Mouse (Mus musculus): ENCODE data around the gene Ppp2r5d. TPM values are rescaled to one million over a fixed set of nuclear protein-coding genes. Genes with fewer than 3 reads are reported as not detected.

Ppp2r5d gene
- total RNA-seq, 2 experiments from 2014 or later: 15.1 to 22.8 TPM

GRCm38 (mm10) chr17:46650232-46651031 lies 54.5 kb downstream of the Ppp2r5d start, which contains the start of gene Cul7:
Cul7 (plus strand) TSS chr17:46650337.
- peak; percentile 63 for ATAC-seq (replicated peaks; ENCODE audit: low FRiP score, poor library complexity, severe bottlenecking)

- no peak for ATAC-seq (replicated peaks; ENCODE audit: low FRiP score, poor library complexity, severe bottlenecking)
These were observed 55.1 kb downstream of the Ppp2r5d start for GRCm38 (mm10) chr17:46649811-46650210.

- no peak for ATAC-seq (replicated peaks; ENCODE audit: low FRiP score, poor library complexity, severe bottlenecking)
These were observed 56.5 kb downstream of the Ppp2r5d start for GRCm38 (mm10) chr17:46648436-46648835.

GRCm38 (mm10) chr17:46647279-46647678 lies 57.6 kb downstream of the Ppp2r5d start:
- no peak for ATAC-seq (replicated peaks; ENCODE audit: low FRiP score, poor library complexity, severe bottlenecking)

GRCm38 (mm10) chr17:46646322-46646662 lies 58.6 kb downstream of the Ppp2r5d start:
- ATAC-seq (replicated peaks; ENCODE audit: low FRiP score, poor library complexity, severe bottlenecking): peak; percentile 65

- peak; percentile 83 for ATAC-seq (replicated peaks; ENCODE audit: low FRiP score, poor library complexity, severe bottlenecking)
These were observed 59.2 kb downstream of the Ppp2r5d start, which contains the start of the genes Klc4 and Mrpl2 for GRCm38 (mm10) chr17:46645561-46646321. Klc4 (minus strand) TSS chr17:46646022. Mrpl2 (plus strand) TSS chr17:46646229.

GRCm38 (mm10) chr17:46644916-46645475 lies 59.9 kb downstream of the Ppp2r5d start:
- ATAC-seq (replicated peaks; ENCODE audit: low FRiP score, poor library complexity, severe bottlenecking): 0 out of 2 replicates have a peak, but pooled peaks have one; percentile 6

- ATAC-seq (replicated peaks; ENCODE audit: low FRiP score, poor library complexity, severe bottlenecking): no peak
These were observed 60.6 kb downstream of the Ppp2r5d start for GRCm38 (mm10) chr17:46644152-46644805.

GRCm38 (mm10) chr17:46642060-46642459 lies 62.9 kb downstream of the Ppp2r5d start:
- no peak for ATAC-seq (replicated peaks; ENCODE audit: low FRiP score, poor library complexity, severe bottlenecking)

- ATAC-seq (replicated peaks; ENCODE audit: low FRiP score, poor library complexity, severe bottlenecking): no peak
These were observed 65.0 kb downstream of the Ppp2r5d start for GRCm38 (mm10) chr17:46639929-46640328.

- no peak for ATAC-seq (replicated peaks; ENCODE audit: low FRiP score, poor library complexity, severe bottlenecking)
These were observed 67.9 kb downstream of the Ppp2r5d start for GRCm38 (mm10) chr17:46636831-46637523.

Other genes starting within 250 kb of the Ppp2r5d start
- not detected in 2 replicates for gene Ttbk1, start 217.4 kb downstream of the Ppp2r5d start, total RNA-seq (2015; ENCODE audit: low replicate concordance)
- gene Ttbk1, start 217.4 kb downstream of the Ppp2r5d start, total RNA-seq (2017; ENCODE audit: low replicate concordance): not detected in 2 replicates
- gene Dnph1, start 208.4 kb downstream of the Ppp2r5d start, total RNA-seq (2015; ENCODE audit: low replicate concordance): 3.8 and 5.0 TPM in 2 replicates
- 0.64 and 1.9 TPM in 2 replicates for gene Dnph1, start 208.4 kb downstream of the Ppp2r5d start, total RNA-seq (2017; ENCODE audit: low replicate concordance)
- 0.42 and 5.8 TPM in 2 replicates for gene Cul9, start 158.7 kb downstream of the Ppp2r5d start, total RNA-seq (2015; ENCODE audit: low replicate concordance)
- 0.26 TPM in 1 of 2 replicates, not detected in the other for gene Cul9, start 158.7 kb downstream of the Ppp2r5d start, total RNA-seq (2017; ENCODE audit: low replicate concordance)
- gene Srf, start 148.9 kb downstream of the Ppp2r5d start, total RNA-seq (2015; ENCODE audit: low replicate concordance): 12.2 and 23.8 TPM in 2 replicates
- 7.2 and 9.9 TPM in 2 replicates for gene Srf, start 148.9 kb downstream of the Ppp2r5d start, total RNA-seq (2017; ENCODE audit: low replicate concordance)
- not detected in 2 replicates for gene Ptk7, start 75.6 kb downstream of the Ppp2r5d start, total RNA-seq (2015; ENCODE audit: low replicate concordance)
- gene Ptk7, start 75.6 kb downstream of the Ppp2r5d start, total RNA-seq (2017; ENCODE audit: low replicate concordance): 0.30 TPM in 1 of 2 replicates, not detected in the other
- gene Klc4, start 59.1 kb downstream of the Ppp2r5d start, total RNA-seq (2015; ENCODE audit: low replicate concordance): 1.3 and 2.9 TPM in 2 replicates
- gene Klc4, start 59.1 kb downstream of the Ppp2r5d start, total RNA-seq (2017; ENCODE audit: low replicate concordance): 4.5 and 5.5 TPM in 2 replicates
- 5.8 and 10.9 TPM in 2 replicates for gene Mrpl2, start 58.9 kb downstream of the Ppp2r5d start, total RNA-seq (2015; ENCODE audit: low replicate concordance)
- gene Mrpl2, start 58.9 kb downstream of the Ppp2r5d start, total RNA-seq (2017; ENCODE audit: low replicate concordance): 12.5 and 13.3 TPM in 2 replicates
- 1.7 TPM in 1 of 2 replicates, not detected in the other for gene Cul7, start 54.8 kb downstream of the Ppp2r5d start, total RNA-seq (2015; ENCODE audit: low replicate concordance)
- 0.30 and 0.39 TPM in 2 replicates for gene Cul7, start 54.8 kb downstream of the Ppp2r5d start, total RNA-seq (2017; ENCODE audit: low replicate concordance)
- 2.5 TPM in 1 of 2 replicates, not detected in the other for gene Rrp36, start 30.8 kb downstream of the Ppp2r5d start, total RNA-seq (2015; ENCODE audit: low replicate concordance)
- 8.6 and 23.7 TPM in 2 replicates for gene Rrp36, start 30.8 kb downstream of the Ppp2r5d start, total RNA-seq (2017; ENCODE audit: low replicate concordance)
- 15.1 and 22.6 TPM in 2 replicates for gene Mea1, start 26.3 kb downstream of the Ppp2r5d start, total RNA-seq (2015; ENCODE audit: low replicate concordance)
- 4.2 and 10.9 TPM in 2 replicates for gene Mea1, start 26.3 kb downstream of the Ppp2r5d start, total RNA-seq (2017; ENCODE audit: low replicate concordance)
- gene Klhdc3, start 24.2 kb downstream of the Ppp2r5d start, total RNA-seq (2015; ENCODE audit: low replicate concordance): 16.9 and 23.1 TPM in 2 replicates
- gene Klhdc3, start 24.2 kb downstream of the Ppp2r5d start, total RNA-seq (2017; ENCODE audit: low replicate concordance): 5.1 and 17.2 TPM in 2 replicates
- 1.1 TPM in 1 of 2 replicates, not detected in the other for gene Pex6, start 6.4 kb upstream of the Ppp2r5d start, total RNA-seq (2015; ENCODE audit: low replicate concordance)
- 1.8 and 4.2 TPM in 2 replicates for gene Pex6, start 6.4 kb upstream of the Ppp2r5d start, total RNA-seq (2017; ENCODE audit: low replicate concordance)
- gene Gnmt, start 24.1 kb upstream of the Ppp2r5d start, total RNA-seq (2015; ENCODE audit: low replicate concordance): not detected in 2 replicates
- not detected in 2 replicates for gene Gnmt, start 24.1 kb upstream of the Ppp2r5d start, total RNA-seq (2017; ENCODE audit: low replicate concordance)
- 3.4 and 3.6 TPM in 2 replicates for gene Cnpy3, start 47.1 kb upstream of the Ppp2r5d start, total RNA-seq (2015; ENCODE audit: low replicate concordance)
- gene Cnpy3, start 47.1 kb upstream of the Ppp2r5d start, total RNA-seq (2017; ENCODE audit: low replicate concordance): 7.2 and 7.7 TPM in 2 replicates
- gene Ptcra, start 58.6 kb upstream of the Ppp2r5d start, total RNA-seq (2015; ENCODE audit: low replicate concordance): not detected in 2 replicates
- gene Ptcra, start 58.6 kb upstream of the Ppp2r5d start, total RNA-seq (2017; ENCODE audit: low replicate concordance): not detected in 2 replicates
- 7.2 and 15.1 TPM in 2 replicates for gene 2310039H08Rik, start 67.5 kb upstream of the Ppp2r5d start, total RNA-seq (2015; ENCODE audit: low replicate concordance)
- 1.8 and 4.2 TPM in 2 replicates for gene 2310039H08Rik, start 67.5 kb upstream of the Ppp2r5d start, total RNA-seq (2017; ENCODE audit: low replicate concordance)
- 29.9 and 35.6 TPM in 2 replicates for gene Rpl7l1, start 77.6 kb upstream of the Ppp2r5d start, total RNA-seq (2015; ENCODE audit: low replicate concordance)
- 25.2 and 69.6 TPM in 2 replicates for gene Rpl7l1, start 77.6 kb upstream of the Ppp2r5d start, total RNA-seq (2017; ENCODE audit: low replicate concordance)
- 28.8 and 64.6 TPM in 2 replicates for gene Bicral, start 153.4 kb upstream of the Ppp2r5d start, total RNA-seq (2015; ENCODE audit: low replicate concordance)
- 18.7 and 68.4 TPM in 2 replicates for gene Bicral, start 153.4 kb upstream of the Ppp2r5d start, total RNA-seq (2017; ENCODE audit: low replicate concordance)
- gene Tbcc, start 185.6 kb upstream of the Ppp2r5d start, total RNA-seq (2015; ENCODE audit: low replicate concordance): 3.2 and 7.5 TPM in 2 replicates
- 1.1 and 2.7 TPM in 2 replicates for gene Tbcc, start 185.6 kb upstream of the Ppp2r5d start, total RNA-seq (2017; ENCODE audit: low replicate concordance)
- not detected in 2 replicates for gene Prph2, start 205.3 kb upstream of the Ppp2r5d start, total RNA-seq (2015; ENCODE audit: low replicate concordance)
- not detected in 2 replicates for gene Prph2, start 205.3 kb upstream of the Ppp2r5d start, total RNA-seq (2017; ENCODE audit: low replicate concordance)

Data from erythroid progenitor cell, adult 5-6 weeks (primary cell).